Comparison of ENCODE assay signal across 8 mouse cellular contexts in the genomic region with DNA sequence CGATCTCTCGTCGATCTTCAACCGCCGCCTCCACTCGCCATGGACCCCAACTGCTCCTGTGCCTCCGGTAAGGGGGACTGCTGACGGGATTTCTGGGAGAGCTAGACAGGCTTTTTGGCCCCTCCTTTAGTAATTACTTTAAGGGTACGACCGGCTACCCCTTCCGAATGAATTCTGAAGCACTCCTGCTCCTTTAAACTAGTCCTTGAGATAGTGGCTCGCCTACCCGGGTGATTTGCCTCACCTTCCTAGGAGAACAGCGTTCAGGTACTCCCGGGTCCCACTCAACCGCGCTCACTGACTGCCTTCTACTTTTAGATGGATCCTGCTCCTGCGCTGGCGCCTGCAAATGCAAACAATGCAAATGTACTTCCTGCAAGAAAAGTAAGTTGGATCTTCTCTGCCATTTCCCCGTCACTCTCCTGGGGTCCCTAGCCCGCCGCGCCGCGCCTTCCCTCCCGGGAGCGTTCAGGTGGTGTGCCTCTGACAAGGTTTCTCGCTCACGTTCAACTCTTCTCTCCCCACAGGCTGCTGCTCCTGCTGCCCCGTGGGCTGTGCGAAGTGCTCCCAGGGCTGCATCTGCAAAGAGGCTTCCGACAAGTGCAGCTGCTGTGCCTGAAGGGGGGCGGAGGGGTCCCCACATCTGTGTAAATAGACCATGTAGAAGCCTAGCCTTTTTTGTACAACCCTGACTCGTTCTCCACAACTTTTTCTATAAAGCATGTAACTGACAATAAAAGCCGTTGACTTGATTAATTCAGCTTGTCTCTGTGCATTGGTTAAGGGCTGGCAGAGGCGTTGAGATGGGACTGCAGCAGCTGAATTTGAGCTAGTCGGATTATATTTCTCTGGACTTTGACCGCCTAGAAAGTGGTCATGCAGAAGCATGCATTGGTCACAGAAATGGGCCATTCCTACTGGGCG. TPM values are rescaled to one million over a fixed set of nuclear protein-coding genes. Genes with fewer than 3 reads are reported as not detected.
DNase-seq lines count a peak whose midpoint lies in the region; ATAC-seq and TF ChIP-seq lines count a peak whose summit lies in the region.

No protein-coding gene starts in this region.

- WGBS in lung, adult 2 months = 4% methylated on average over 39 of the region's 39 CpGs
- WGBS in heart, embryonic 14.5 days = 3% methylated on average over 39 of the region's 39 CpGs
- WGBS in liver, embryonic 12.5 days (ENCODE audit: insufficient replicate concordance) = 2% methylated on average over 39 of the region's 39 CpGs
- WGBS in stomach, embryonic 14.5 days = 2% methylated on average over 39 of the region's 39 CpGs

- peak overlapping the region; percentile 97 for H3K4me2 ChIP-seq in heart, embryonic 14.5 days (ENCODE audit: low read length)
- H3K4me2 ChIP-seq in liver, embryonic 12.5 days = peak overlapping the region; percentile 85
- H3K4me2 ChIP-seq in stomach, embryonic 14.5 days (replicated peaks; ENCODE audit: low read depth, low read length) = peak overlapping the region; percentile 78

- H3K27me3 ChIP-seq in heart, embryonic 14.5 days (ENCODE audit: control insufficient read depth, insufficient read depth, low read length) = peaks cover 73% of the 10 kb centered on the region
- peaks cover 51% of the 10 kb centered on the region for H3K27me3 ChIP-seq in liver, embryonic 12.5 days (replicated peaks)
- H3K27me3 ChIP-seq in stomach, embryonic 14.5 days (ENCODE audit: control insufficient read depth, insufficient read depth, low read length) = peaks cover 27% of the 10 kb centered on the region

- ATAC-seq in heart, embryonic 14.5 days (ENCODE audit: insufficient number of reproducible peaks, insufficient read depth, low FRiP score, low read depth) = no peak
- ATAC-seq in liver, embryonic 12.5 days = no peak; the same call in 1 of the 2 replicates
- no peak for ATAC-seq in stomach, embryonic 14.5 days (ENCODE audit: insufficient number of reproducible peaks, insufficient read depth, low FRiP score, low read depth)
- ATAC-seq in cerebellum, adult (ENCODE audit: insufficient number of reproducible peaks, low FRiP score, low TSS enrichment) = no peak

- H3K4me3 ChIP-seq in lung, adult 2 months (replicated peaks; ENCODE audit: extremely low read depth, low read depth, low read length) = peak overlapping the region; percentile 46
- H3K4me3 ChIP-seq in bone marrow macrophage, adult 2 months (ENCODE audit: insufficient read depth, low read length) = peak overlapping the region; percentile 87
- peak overlapping the region; percentile 50 to 54 for H3K4me3 ChIP-seq in heart, embryonic 14.5 days (ENCODE audit: control insufficient read depth in 1 of 2, insufficient read depth in 1 of 2, low read depth in 1 of 2, low read length in 2 of 2)
- peak overlapping the region; percentile 87 for H3K4me3 ChIP-seq in liver, embryonic 12.5 days
- peak overlapping the region; percentile 35 for H3K4me3 ChIP-seq in stomach, embryonic 14.5 days (ENCODE audit: low read depth, low read length)

- DNase-seq in lung, adult 2 months = peak; percentile 50
- no peak for DNase-seq in lung, adult 18-20 months
- no peak for DNase-seq in adrenal gland, postnatal 4 days (ENCODE audit: low spot score in 2 of 2)

- peaks cover 12% of the 10 kb centered on the region for H3K4me1 ChIP-seq in lung, adult 2 months (ENCODE audit: control insufficient read depth, insufficient read depth, low read length)
- H3K4me1 ChIP-seq in bone marrow macrophage, adult 2 months (ENCODE audit: control insufficient read depth, insufficient read depth, low read length) = peaks cover 22% of the 10 kb centered on the region
- peaks cover 8 to 12% of the 10 kb centered on the region in 2 experiments; a peak in 3 of 4 replicates for H3K4me1 ChIP-seq in heart, embryonic 14.5 days (ENCODE audit: control insufficient read depth in 2 of 2, insufficient read depth in 2 of 2, low read length in 2 of 2)
- peaks cover 76% of the 10 kb centered on the region for H3K4me1 ChIP-seq in liver, embryonic 12.5 days
- peaks cover 7% of the 10 kb centered on the region; the same call in 1 of the 2 replicates for H3K4me1 ChIP-seq in stomach, embryonic 14.5 days (ENCODE audit: control insufficient read depth, insufficient read depth, low read length)

- no peak for TF ChIP-seq CTCF in lung, adult 2 months (IDR thresholded peaks at IDR 0.05; ENCODE audit: insufficient read depth, low read length)
- TF ChIP-seq CTCF in bone marrow macrophage, adult 2 months (IDR thresholded peaks at IDR 0.05; ENCODE audit: low read depth, low read length) = no peak

- TF ChIP-seq POLR2A in lung, adult 2 months (IDR thresholded peaks at IDR 0.05; ENCODE audit: borderline replicate concordance, extremely low read depth, low read depth, low read length) = no peak
- peak; percentile 86 for TF ChIP-seq POLR2A in bone marrow macrophage, adult 2 months (IDR thresholded peaks at IDR 0.05; ENCODE audit: borderline replicate concordance, low read depth, low read length)

- peak overlapping the region; percentile 72 for H3K27ac ChIP-seq in bone marrow macrophage, adult 2 months (ENCODE audit: insufficient read depth, low read depth, low read length)
- H3K27ac ChIP-seq in heart, embryonic 14.5 days (replicated peaks in 1 of 2; ENCODE audit: control insufficient read depth in 1 of 2, insufficient read depth in 1 of 2, low read depth in 2 of 2, low read length in 2 of 2) = no peak overlapping the region
- H3K27ac ChIP-seq in liver, embryonic 12.5 days = peak overlapping the region; percentile 99
- peak overlapping the region; percentile 53; the same call in 1 of the 2 replicates for H3K27ac ChIP-seq in stomach, embryonic 14.5 days (ENCODE audit: low read length)

- peak overlapping the region; percentile 71 for H3K9ac ChIP-seq in heart, embryonic 14.5 days (ENCODE audit: low read length)
- peak overlapping the region; percentile 95 for H3K9ac ChIP-seq in liver, embryonic 12.5 days
- peak overlapping the region; percentile 30; the same call in 1 of the 2 replicates for H3K9ac ChIP-seq in stomach, embryonic 14.5 days (replicated peaks; ENCODE audit: low read depth, low read length)

- no peaks in the 10 kb centered on the region for H3K9me3 ChIP-seq in heart, embryonic 14.5 days (ENCODE audit: control insufficient read depth, low read length)
- H3K9me3 ChIP-seq in liver, embryonic 12.5 days (replicated peaks) = no peaks in the 10 kb centered on the region
- H3K9me3 ChIP-seq in stomach, embryonic 14.5 days (ENCODE audit: control insufficient read depth, low read depth, low read length) = no peaks in the 10 kb centered on the region

- no peaks in the 10 kb centered on the region for H3K36me3 ChIP-seq in heart, embryonic 14.5 days (ENCODE audit: control insufficient read depth, insufficient read depth, low read length)
- no peaks in the 10 kb centered on the region for H3K36me3 ChIP-seq in liver, embryonic 12.5 days
- H3K36me3 ChIP-seq in stomach, embryonic 14.5 days (ENCODE audit: control insufficient read depth, insufficient read depth, low read length) = no peaks in the 10 kb centered on the region

RNA-seq across cellular contexts. Expression of a gene that starts 0.6 kb away (rescaled TPM):
- 32.2 and 56.0 TPM in 2 replicates for polyA plus RNA-seq in lung, adult 2 months (2012; rRNA removed)
- polyA plus RNA-seq in bone marrow macrophage, adult 2 months (2012; ENCODE audit: insufficient read depth, insufficient read length, missing spikeins) = 9.4 and 11.8 TPM in 2 replicates
- 37.5 and 38.6 TPM in 2 replicates for polyA plus RNA-seq in heart, embryonic 14.5 days (2014; fragmentation: Nextera tagmentation; extraction: Ambion mirVana)
- polyA plus RNA-seq in liver, embryonic 12.5 days (2016; fragmentation: Nextera tagmentation; extraction: Ambion mirVana) = 1,025 and 1,037 TPM in 2 replicates
- 310 and 332 TPM in 2 replicates for polyA plus RNA-seq in stomach, embryonic 14.5 days (2014; fragmentation: Nextera tagmentation; extraction: Ambion mirVana)
- total RNA-seq in adrenal gland, postnatal 4 days (2021) = 100 to 1,000 TPM; 179 to 183 TPM

RNA-seq across cellular contexts. Expression of a gene that starts 5.8 kb away (rescaled TPM):
- polyA plus RNA-seq in lung, adult 2 months (2012; rRNA removed) = 417 and 493 TPM in 2 replicates
- polyA plus RNA-seq in bone marrow macrophage, adult 2 months (2012; ENCODE audit: insufficient read depth, insufficient read length, missing spikeins) = 218 and 271 TPM in 2 replicates
- polyA plus RNA-seq in heart, embryonic 14.5 days (2014; fragmentation: Nextera tagmentation; extraction: Ambion mirVana) = 438 and 453 TPM in 2 replicates
- 3,299 and 3,537 TPM in 2 replicates for polyA plus RNA-seq in liver, embryonic 12.5 days (2016; fragmentation: Nextera tagmentation; extraction: Ambion mirVana)
- polyA plus RNA-seq in stomach, embryonic 14.5 days (2014; fragmentation: Nextera tagmentation; extraction: Ambion mirVana) = 888 and 910 TPM in 2 replicates
- 100 to 1,000 TPM; 241 to 243 TPM for total RNA-seq in adrenal gland, postnatal 4 days (2021)

RNA-seq across cellular contexts. Expression of a gene that starts 20.7 kb away (rescaled TPM):
- polyA plus RNA-seq in lung, adult 2 months (2012; rRNA removed) = 1.4 and 1.6 TPM in 2 replicates
- not detected in 2 replicates for polyA plus RNA-seq in bone marrow macrophage, adult 2 months (2012; ENCODE audit: insufficient read depth, insufficient read length, missing spikeins)
- 78.6 and 88.7 TPM in 2 replicates for polyA plus RNA-seq in heart, embryonic 14.5 days (2014; fragmentation: Nextera tagmentation; extraction: Ambion mirVana)
- polyA plus RNA-seq in liver, embryonic 12.5 days (2016; fragmentation: Nextera tagmentation; extraction: Ambion mirVana) = 0.42 and 0.45 TPM in 2 replicates
- polyA plus RNA-seq in stomach, embryonic 14.5 days (2014; fragmentation: Nextera tagmentation; extraction: Ambion mirVana) = 3.6 and 6.4 TPM in 2 replicates
- 1 to 10 TPM; 6.5 to 6.9 TPM for total RNA-seq in adrenal gland, postnatal 4 days (2021)

RNA-seq across cellular contexts. Expression of a gene that starts 36.1 kb away (rescaled TPM):
- polyA plus RNA-seq in lung, adult 2 months (2012; rRNA removed) = 935 TPM in 1 of 2 replicates, not detected in the other
- not detected in 2 replicates for polyA plus RNA-seq in bone marrow macrophage, adult 2 months (2012; ENCODE audit: insufficient read depth, insufficient read length, missing spikeins)
- not detected in 2 replicates for polyA plus RNA-seq in heart, embryonic 14.5 days (2014; fragmentation: Nextera tagmentation; extraction: Ambion mirVana)
- polyA plus RNA-seq in liver, embryonic 12.5 days (2016; fragmentation: Nextera tagmentation; extraction: Ambion mirVana) = not detected in 2 replicates
- polyA plus RNA-seq in stomach, embryonic 14.5 days (2014; fragmentation: Nextera tagmentation; extraction: Ambion mirVana) = not detected in 2 replicates
- total RNA-seq in adrenal gland, postnatal 4 days (2021) = not detected

RNA-seq across cellular contexts. Expression of a gene that starts 41.3 kb away (rescaled TPM):
- polyA plus RNA-seq in lung, adult 2 months (2012; rRNA removed) = 10.7 and 15.9 TPM in 2 replicates
- 21.4 and 23.7 TPM in 2 replicates for polyA plus RNA-seq in bone marrow macrophage, adult 2 months (2012; ENCODE audit: insufficient read depth, insufficient read length, missing spikeins)
- 56.9 and 59.4 TPM in 2 replicates for polyA plus RNA-seq in heart, embryonic 14.5 days (2014; fragmentation: Nextera tagmentation; extraction: Ambion mirVana)
- polyA plus RNA-seq in liver, embryonic 12.5 days (2016; fragmentation: Nextera tagmentation; extraction: Ambion mirVana) = 74.6 and 77.0 TPM in 2 replicates
- 74.6 and 82.1 TPM in 2 replicates for polyA plus RNA-seq in stomach, embryonic 14.5 days (2014; fragmentation: Nextera tagmentation; extraction: Ambion mirVana)
- total RNA-seq in adrenal gland, postnatal 4 days (2021) = 10 to 100 TPM; 33.3 to 33.8 TPM

Comparison
In these comparisons a context has a peak if more than half of its experiments do, and no peak if none do; other contexts are left out.
1. H3K4me3 ChIP-seq: peak in every context shown above with its lines; median percentile 87 in bone marrow macrophage, adult 2 months; 87 in liver, embryonic 12.5 days; 52 in heart, embryonic 14.5 days; 46 in lung, adult 2 months; 35 in stomach, embryonic 14.5 days.
2. H3K27ac ChIP-seq: peak in bone marrow macrophage, adult 2 months (single experiment), liver, embryonic 12.5 days (single experiment) and stomach, embryonic 14.5 days (single experiment); none in heart, embryonic 14.5 days (0 of 2).
3. H3K9ac ChIP-seq: peak in every context shown above with its lines; median percentile 95 in liver, embryonic 12.5 days; 71 in heart, embryonic 14.5 days; 30 in stomach, embryonic 14.5 days.
4. RNA of a gene that starts 20.7 kb away (polyA plus RNA-seq): 78.6 to 88.7 TPM in heart, embryonic 14.5 days; 3.6 to 6.4 TPM in stomach, embryonic 14.5 days, 1.4 to 1.6 TPM in lung, adult 2 months, 0.42 to 0.45 TPM in liver, embryonic 12.5 days and not detected in bone marrow macrophage, adult 2 months; every median in the first group is over 10 times any median in the second.
5. Peak in every context shown above with its lines, with median percentiles within 50 percentile points of each other: H3K4me2 ChIP-seq.